Mouse (Mus musculus) left cerebral cortex, postnatal 25 days (tissue): ENCODE measurements around the gene Vwde. TPM values are rescaled to one million over a fixed set of nuclear protein-coding genes. Genes with fewer than 3 reads are reported as not detected.

ENCODE experiments used
- DNase-seq, 2 experiments: peaks; one replicate each; pipeline ENCODE4 v3.0.0; 2022; ENCODE audit warnings: low spot score in 2 of 2, mixed read lengths in 1 of 2
- intact Hi-C: fragments of 180-260 bp; cut with DNase I; formaldehyde crosslinking; loops from one replicate; pipeline ENCODE4 v1.15.1; 2025
- total RNA-seq, 2 experiments: library from RNA; stranded (reverse); gene quantifications; 2 replicates each; pipeline ENCODE4 v1.2.3; 2021

The Vwde gene
- not detected for total RNA-seq

GRCm38 (mm10) chr6:13224596-13225227 lies at the start of gene Vwde:
TSS of gene Vwde (minus strand) at chr6:13224965.
- DNase-seq = no peak
- intact Hi-C loops = no loop called here

DNA sequence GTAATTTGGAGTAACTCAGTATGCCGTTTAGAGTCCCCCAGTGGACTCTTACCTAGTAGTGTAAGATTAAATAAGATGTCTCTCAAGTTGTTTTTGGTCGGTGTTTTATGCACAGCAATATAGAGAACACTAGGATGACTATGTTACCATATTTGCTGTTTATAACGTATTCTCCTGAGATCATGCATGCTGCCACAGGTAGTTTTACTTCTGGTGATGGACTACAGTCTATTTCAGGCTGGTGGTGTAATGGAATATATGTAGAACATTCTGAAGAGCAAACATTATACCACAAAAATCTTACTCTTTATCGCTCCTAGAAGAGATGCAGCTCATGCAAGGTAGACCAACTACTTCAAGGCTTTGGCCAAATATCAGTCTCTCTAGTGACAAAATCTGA lies 30.6 kb upstream of the Vwde start:
- intact Hi-C loops = no loop called here

DNA sequence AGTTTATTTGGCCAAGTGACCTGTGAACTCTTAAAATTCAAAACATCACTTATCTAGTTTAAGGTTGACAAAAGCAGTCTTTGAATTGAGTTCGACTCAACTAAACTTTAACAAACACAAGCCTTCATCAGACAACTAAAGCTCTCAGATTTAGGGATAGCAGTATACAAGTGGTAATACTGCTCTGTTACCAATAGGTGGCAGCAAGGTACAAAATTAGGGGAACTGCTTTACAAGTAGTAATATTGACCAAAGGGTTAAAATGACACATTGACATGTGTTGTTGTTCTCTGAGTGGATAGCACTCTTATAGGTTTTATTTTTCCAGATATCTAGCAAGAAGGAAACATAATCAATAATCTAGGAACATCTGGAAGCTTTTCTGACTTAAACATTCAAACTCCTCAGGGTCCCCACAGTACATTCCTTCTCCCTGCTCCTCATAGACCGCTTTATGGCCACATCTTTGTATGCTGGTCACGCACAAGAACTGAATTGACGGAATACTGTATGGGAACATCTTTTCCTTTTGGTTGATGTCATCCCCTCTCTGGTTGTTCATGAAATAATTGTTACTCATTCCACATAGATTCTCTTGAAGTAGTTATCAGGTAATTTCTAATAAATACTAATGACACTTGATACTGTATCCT lies 23.7 kb upstream of the Vwde start:
- no peak for DNase-seq
- intact Hi-C loops = no loop called here

More for the DNA sequence above, 30.6 kb upstream of the Vwde start:
- no peak for DNase-seq

DNA sequence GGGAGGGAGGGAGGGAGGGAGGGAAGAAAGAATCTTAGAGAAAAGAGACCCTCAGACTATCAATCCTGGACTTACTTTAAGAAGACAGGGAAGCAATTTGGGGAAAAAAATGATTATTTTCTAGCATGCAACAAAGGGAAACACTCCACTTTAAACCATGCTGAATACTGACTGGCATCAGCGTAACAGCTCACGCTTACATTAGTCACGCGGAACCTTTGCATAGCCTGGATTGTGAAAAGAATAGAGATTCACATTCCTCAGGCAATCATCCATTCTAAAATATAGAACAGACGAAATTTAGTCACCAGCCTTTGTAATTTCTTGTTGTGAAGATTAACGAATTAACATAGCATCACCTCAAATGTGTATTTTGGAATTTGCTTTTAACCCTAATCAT lies 18.6 kb downstream of the Vwde start:
- no peak for DNase-seq
- intact Hi-C loops = no loop called here

DNA sequence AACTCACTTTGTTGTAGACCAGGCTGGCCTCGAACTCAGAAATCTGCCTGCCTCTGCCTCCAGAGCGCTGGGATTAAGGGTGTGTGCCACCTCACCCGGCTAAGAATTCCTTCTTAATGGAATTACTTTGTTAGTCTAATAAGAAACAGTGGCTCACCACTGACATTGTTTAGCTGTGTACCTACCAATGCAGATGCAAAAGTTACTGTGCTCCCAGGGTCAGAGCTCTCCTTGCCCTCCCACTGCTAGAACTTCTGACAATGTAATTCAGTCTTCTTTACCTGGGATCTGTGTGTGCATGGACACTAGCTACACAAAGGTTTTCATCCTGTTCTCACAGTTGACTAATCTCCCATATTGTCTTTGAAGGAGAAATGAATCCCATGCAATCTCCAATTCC lies 27.3 kb downstream of the Vwde start:
- intact Hi-C loops = no loop called here
- DNase-seq = no peak

- intact Hi-C loops = no loop called here
- no peak for DNase-seq
These were observed 37.9 kb downstream of the Vwde start for GRCm38 (mm10) chr6:13186836-13187235.

- intact Hi-C loops = no loop called here
- DNase-seq = no peak
These were observed 44.7 kb downstream of the Vwde start for GRCm38 (mm10) chr6:13180061-13180460.

GRCm38 (mm10) chr6:13169459-13170150 lies 55.2 kb downstream of the Vwde start:
- intact Hi-C loops = no loop called here
- DNase-seq = no peak

- DNase-seq = no peak
- intact Hi-C loops = no loop called here
These were observed 58.4 kb downstream of the Vwde start for GRCm38 (mm10) chr6:13166240-13166937.

DNA sequence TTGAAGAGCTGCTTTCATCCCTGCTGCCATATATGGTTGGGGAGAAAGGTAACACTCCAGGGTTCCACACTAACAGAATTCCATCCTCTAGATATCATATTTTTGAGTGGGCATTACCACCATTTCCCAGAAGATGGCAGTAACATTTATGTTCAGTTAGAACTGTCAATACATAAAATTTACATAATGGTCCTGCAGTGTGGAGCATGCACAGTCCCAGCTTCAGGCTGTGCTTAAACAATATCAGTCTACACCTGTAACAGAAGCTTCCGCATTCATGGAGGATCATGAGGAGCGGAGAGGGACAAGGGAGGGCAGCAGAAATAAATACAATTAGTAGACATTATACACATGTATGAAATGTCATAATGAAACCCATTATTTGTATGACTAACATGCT lies 65.3 kb downstream of the Vwde start:
- intact Hi-C loops = no loop called here
- peak; percentile 19 to 43 for DNase-seq

DNA sequence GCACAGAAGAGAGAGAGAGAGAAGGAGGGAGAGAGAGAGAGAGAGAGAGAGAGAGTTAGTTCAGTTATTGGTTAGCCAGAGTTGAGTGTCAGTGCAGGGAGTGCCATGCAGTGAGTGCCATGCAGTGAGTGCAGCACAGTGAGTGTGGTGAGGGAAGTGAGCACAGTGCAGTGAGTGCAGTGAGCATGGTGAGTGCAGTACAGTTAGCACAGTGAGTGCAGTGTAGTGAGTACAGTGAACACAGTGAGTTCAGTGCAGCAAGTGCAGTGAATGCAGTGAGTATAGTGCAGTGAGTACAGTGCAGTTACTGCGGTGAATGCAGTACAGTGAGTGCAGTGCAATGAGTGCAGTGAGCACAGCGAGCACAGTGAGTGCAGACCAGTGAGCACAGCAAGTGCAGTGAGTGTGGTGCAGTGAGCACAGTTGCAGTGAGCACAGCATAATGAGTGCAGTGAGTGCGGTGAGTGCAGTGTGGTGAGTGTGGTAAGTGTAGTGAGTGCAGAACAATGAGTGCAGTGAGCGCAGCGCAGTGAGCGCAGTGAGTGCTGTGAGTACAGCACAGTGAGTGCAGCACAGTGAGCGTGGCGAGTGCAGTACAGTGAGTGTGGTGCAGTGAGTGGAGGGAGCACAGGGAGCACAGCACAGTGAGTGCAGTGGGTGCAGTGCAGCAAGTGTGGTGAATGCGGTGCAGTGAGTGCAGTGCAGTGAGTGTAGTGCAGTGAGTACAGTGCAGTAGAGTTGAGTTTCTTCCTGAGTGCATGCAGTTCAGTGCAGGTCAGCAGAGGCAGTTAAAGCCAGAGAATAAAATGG lies 70.7 kb downstream of the Vwde start:
- no peak for DNase-seq
- intact Hi-C loops = loop anchor here (2.0 kb wide), 1 partner anchor 839 kb away; no protein-coding TSS in a partner anchor

GRCm38 (mm10) chr6:13152062-13152640 lies 72.6 kb downstream of the Vwde start:
- peak; percentile 55 to 74 for DNase-seq
- intact Hi-C loops = loop anchor here (2.0 kb wide), 1 partner anchor 837 kb away; no protein-coding TSS in a partner anchor

DNA sequence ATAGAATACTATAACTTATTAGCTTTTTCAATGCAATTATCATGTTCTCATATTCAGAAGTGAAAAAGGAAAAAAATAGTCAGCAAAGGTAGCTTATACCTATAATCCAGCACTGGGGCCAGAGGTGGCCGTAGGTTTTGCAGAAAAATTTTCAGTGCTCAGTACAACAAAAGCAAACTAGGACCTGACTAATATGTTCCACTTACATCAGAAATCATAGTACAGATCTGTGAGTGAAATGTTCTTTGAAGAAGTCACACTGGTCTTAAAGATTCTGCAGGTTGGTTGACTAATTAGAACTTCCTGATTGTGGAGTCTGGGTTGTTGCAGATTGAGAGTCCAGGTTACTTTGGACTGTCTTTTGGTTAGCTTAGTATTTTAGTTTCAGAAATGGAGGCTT lies 87.5 kb downstream of the Vwde start:
- DNase-seq = no peak
- intact Hi-C loops = no loop called here

DNA sequence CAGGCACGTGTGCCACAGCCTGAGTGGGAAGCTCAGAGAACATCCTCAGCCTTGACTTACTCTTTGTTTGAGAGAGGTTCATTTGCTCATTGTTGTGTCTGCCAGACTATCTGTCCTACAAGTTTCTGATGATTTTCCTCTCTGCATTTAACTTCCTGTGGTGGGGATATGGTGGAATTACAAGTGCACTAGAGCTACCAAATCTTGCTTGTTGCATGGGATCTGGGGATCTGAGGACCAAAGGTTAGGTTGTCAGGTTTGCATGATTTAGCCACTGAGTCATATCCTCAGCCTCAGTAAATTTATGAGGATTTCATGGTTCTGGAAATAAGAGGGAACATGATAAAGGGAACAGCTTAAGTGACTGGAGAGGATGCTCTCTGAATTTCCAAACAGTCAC lies 116.1 kb downstream of the Vwde start:
- intact Hi-C loops = no loop called here
- no peak for DNase-seq

Other genes with a start within 250 kb of the Vwde start
- 100 to 1,000 TPM; 148 to 160 TPM for gene Tmem106b, start 155.2 kb downstream of the Vwde start, total RNA-seq